Mouse (Mus musculus): Measurements from ENCODE around the gene Psmd4. TPM values are rescaled to one million over a fixed set of nuclear protein-coding genes. Genes with fewer than 3 reads are reported as not detected.

Gene Psmd4
- total and polyA plus RNA-seq, 3 experiments = 258 to 332 (median 284) TPM

DNA sequence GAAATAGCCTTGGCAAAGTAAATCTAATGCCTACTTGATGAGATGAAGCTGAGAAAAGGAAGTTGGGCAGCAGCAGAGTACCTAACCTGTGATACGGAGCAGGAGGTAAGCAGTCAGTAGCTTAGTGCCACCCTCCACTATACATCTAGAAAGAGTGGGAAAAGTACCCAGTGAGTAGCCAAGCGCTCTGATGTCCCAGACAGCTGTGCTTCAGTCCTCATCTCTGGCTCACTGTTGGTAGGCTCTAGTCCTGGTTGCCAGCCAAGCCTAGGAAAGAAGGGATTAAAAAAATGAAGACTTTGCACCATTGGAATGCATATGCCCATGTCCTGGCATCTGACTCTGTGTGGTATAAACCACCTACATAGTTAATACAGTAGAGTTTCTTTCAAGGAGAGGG lies 56.9 kb downstream of the Psmd4 start:
- Histone ChIP-seq H3K4me1 (ENCODE audit: control insufficient read depth in 1 of 2, insufficient read depth in 2 of 2) (peaks cover 4% of the 10 kb centered on the region in 2 experiments; a peak in 2 of 4 replicates), H3K4me3 (replicated peaks in 1 of 3; ENCODE audit: low read depth in 2 of 3, low read length in 2 of 3, poor library complexity in 1 of 3) (no peak overlapping the region), H3K9ac (ENCODE audit: insufficient read depth, low read depth) (no peak overlapping the region), H3K9me3 (replicated peaks; ENCODE audit: low read length) (no peaks in the 10 kb centered on the region), H3K4me2 (ENCODE audit: insufficient read depth, low read depth, poor library complexity, severe bottlenecking) (no peak overlapping the region), H3K79me2 (replicated peaks; ENCODE audit: control insufficient read depth, extremely low read depth, insufficient read depth, poor library complexity, severe bottlenecking) (no peaks in the 10 kb centered on the region; the same call in 1 of the 2 replicates), H3K36me3 (replicated peaks in 1 of 2; ENCODE audit: control insufficient read depth in 1 of 2, insufficient read depth in 1 of 2, low read length in 1 of 2) (peaks cover 41 to 96% of the 10 kb centered on the region in 2 experiments), H3K27me3 (replicated peaks) (no peaks in the 10 kb centered on the region), H3K27ac (ENCODE audit: insufficient read depth, low read depth) (no peak overlapping the region)
- in situ Hi-C loops (cut with MboI; ENCODE audit: low pct_ligation_motif_present, low pct_unique_long_range_greater_than_20kb, low sequenced_read_pairs) (no loop called here), dilution Hi-C loops (cut with MboI; ENCODE audit: extremely low pct_ligation_motif_present, extremely low pct_unique_long_range_greater_than_20kb, low sequenced_read_pairs) (no loop called here)
- no peak for TF ChIP-seq POLR2A (IDR thresholded peaks at IDR 0.05; ENCODE audit: low read depth, low read length)
- TF ChIP-seq GABPA (IDR thresholded peaks at IDR 0.05; ENCODE audit: insufficient replicate concordance, low read depth, low read length) = no peak
- no peak for DNase-seq (ENCODE audit: extremely low read depth)

DNA sequence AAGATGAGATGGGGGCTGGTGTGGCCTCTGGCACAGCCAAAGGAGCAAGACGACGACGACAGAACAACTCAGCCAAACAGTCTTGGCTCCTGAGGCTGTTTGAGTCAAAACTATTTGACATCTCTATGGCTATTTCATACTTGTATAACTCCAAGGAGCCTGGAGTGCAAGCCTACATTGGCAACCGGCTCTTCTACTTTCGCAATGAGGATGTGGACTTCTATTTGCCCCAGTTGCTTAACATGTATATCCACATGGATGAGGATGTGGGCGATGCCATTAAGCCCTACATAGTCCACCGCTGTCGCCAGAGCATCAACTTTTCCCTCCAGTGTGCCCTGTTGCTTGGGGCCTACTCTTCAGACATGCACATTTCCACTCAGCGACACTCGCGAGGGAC lies 58.1 kb downstream of the Psmd4 start:
- TF ChIP-seq CTCF (conservative IDR thresholded peaks at IDR 0.05 in 1 of 2, IDR thresholded peaks at IDR 0.05 in 1 of 2; ENCODE audit: low read depth in 2 of 2, low read length in 2 of 2) (no peak), RCOR1 (conservative IDR thresholded peaks at IDR 0.05; ENCODE audit: low read depth, low read length) (no peak), JUN (IDR thresholded peaks at IDR 0.05; ENCODE audit: insufficient read depth, low read depth, low read length) (no peak), NELFE (IDR thresholded peaks at IDR 0.05; ENCODE audit: low read depth, low read length) (no peak)
- DNase-seq (ENCODE audit: extremely low read depth) = no peak
- Histone ChIP-seq H3K9me3 (replicated peaks; ENCODE audit: low read length) (no peaks in the 10 kb centered on the region), H3K36me3 (replicated peaks in 1 of 2; ENCODE audit: control insufficient read depth in 1 of 2, insufficient read depth in 1 of 2, low read length in 1 of 2) (peaks cover 45 to 93% of the 10 kb centered on the region in 2 experiments), H3K4me3 (replicated peaks in 1 of 3; ENCODE audit: low read depth in 2 of 3, low read length in 2 of 3, poor library complexity in 1 of 3) (no peak overlapping the region), H3K4me1 (ENCODE audit: control insufficient read depth in 1 of 2, insufficient read depth in 2 of 2) (peaks cover 4 to 7% of the 10 kb centered on the region in 2 experiments; a peak in 2 of 4 replicates), H3K4me2 (ENCODE audit: insufficient read depth, low read depth, poor library complexity, severe bottlenecking) (no peak overlapping the region), H3K9ac (ENCODE audit: insufficient read depth, low read depth) (no peak overlapping the region), H3K27ac (ENCODE audit: insufficient read depth, low read depth) (no peak overlapping the region), H3K27me3 (replicated peaks) (no peaks in the 10 kb centered on the region), H3K79me2 (replicated peaks; ENCODE audit: control insufficient read depth, extremely low read depth, insufficient read depth, poor library complexity, severe bottlenecking) (no peaks in the 10 kb centered on the region; the same call in 1 of the 2 replicates)
- dilution Hi-C loops (cut with MboI; ENCODE audit: extremely low pct_ligation_motif_present, extremely low pct_unique_long_range_greater_than_20kb, low sequenced_read_pairs) = no loop called here
- in situ Hi-C loops (cut with MboI; ENCODE audit: low pct_ligation_motif_present, low pct_unique_long_range_greater_than_20kb, low sequenced_read_pairs) = loop anchor here (5.0 kb wide), 1 partner anchor 82 kb away; no protein-coding TSS in a partner anchor

Other genes starting within 250 kb of the Psmd4 start
- 9.5 and 10.1 TPM in 2 replicates for gene Pogz, start 205.0 kb downstream of the Psmd4 start, total RNA-seq (2012; rRNA removed)
- 6.7 and 7.7 TPM in 2 replicates for gene Pogz, start 205.0 kb downstream of the Psmd4 start, total RNA-seq (2014; rRNA removed)
- 23.4 and 23.6 TPM in 2 replicates for gene Pogz, start 205.0 kb downstream of the Psmd4 start, polyA plus RNA-seq (2012; ENCODE audit: insufficient read length, low read depth)
- gene Psmb4, start 155.7 kb downstream of the Psmd4 start, total RNA-seq (2012; rRNA removed) = 554 and 695 TPM in 2 replicates
- 798 and 801 TPM in 2 replicates for gene Psmb4, start 155.7 kb downstream of the Psmd4 start, total RNA-seq (2014; rRNA removed)
- 435 and 481 TPM in 2 replicates for gene Psmb4, start 155.7 kb downstream of the Psmd4 start, polyA plus RNA-seq (2012; ENCODE audit: insufficient read length, low read depth)
- 0.08 and 0.25 TPM in 2 replicates for gene Selenbp1, start 109.6 kb downstream of the Psmd4 start, total RNA-seq (2012; rRNA removed)
- gene Selenbp1, start 109.6 kb downstream of the Psmd4 start, total RNA-seq (2014; rRNA removed) = not detected in 2 replicates
- gene Selenbp1, start 109.6 kb downstream of the Psmd4 start, polyA plus RNA-seq (2012; ENCODE audit: insufficient read length, low read depth) = not detected in 2 replicates
- 11.4 and 11.8 TPM in 2 replicates for gene Rfx5, start 88.5 kb downstream of the Psmd4 start, total RNA-seq (2012; rRNA removed)
- 14.0 and 15.4 TPM in 2 replicates for gene Rfx5, start 88.5 kb downstream of the Psmd4 start, total RNA-seq (2014; rRNA removed)
- 19.9 and 22.0 TPM in 2 replicates for gene Rfx5, start 88.5 kb downstream of the Psmd4 start, polyA plus RNA-seq (2012; ENCODE audit: insufficient read length, low read depth)
- 39.2 and 44.7 TPM in 2 replicates for gene Pi4kb, start 67.9 kb downstream of the Psmd4 start, total RNA-seq (2012; rRNA removed)
- gene Pi4kb, start 67.9 kb downstream of the Psmd4 start, total RNA-seq (2014; rRNA removed) = 21.2 and 24.0 TPM in 2 replicates
- 30.7 and 31.3 TPM in 2 replicates for gene Pi4kb, start 67.9 kb downstream of the Psmd4 start, polyA plus RNA-seq (2012; ENCODE audit: insufficient read length, low read depth)
- 10.8 and 11.1 TPM in 2 replicates for gene Zfp687, start 27.2 kb downstream of the Psmd4 start, total RNA-seq (2012; rRNA removed)
- gene Zfp687, start 27.2 kb downstream of the Psmd4 start, total RNA-seq (2014; rRNA removed) = 3.3 and 4.2 TPM in 2 replicates
- 12.6 and 13.5 TPM in 2 replicates for gene Zfp687, start 27.2 kb downstream of the Psmd4 start, polyA plus RNA-seq (2012; ENCODE audit: insufficient read length, low read depth)
- gene Pip5k1a, start 64.3 kb upstream of the Psmd4 start, total RNA-seq (2012; rRNA removed) = 21.5 and 22.7 TPM in 2 replicates
- 34.1 and 38.0 TPM in 2 replicates for gene Pip5k1a, start 64.3 kb upstream of the Psmd4 start, total RNA-seq (2014; rRNA removed)
- 35.8 and 40.3 TPM in 2 replicates for gene Pip5k1a, start 64.3 kb upstream of the Psmd4 start, polyA plus RNA-seq (2012; ENCODE audit: insufficient read length, low read depth)
- 33.7 and 34.1 TPM in 2 replicates for gene Vps72, start 68.4 kb upstream of the Psmd4 start, total RNA-seq (2012; rRNA removed)
- gene Vps72, start 68.4 kb upstream of the Psmd4 start, total RNA-seq (2014; rRNA removed) = 33.3 and 33.5 TPM in 2 replicates
- 54.4 and 75.4 TPM in 2 replicates for gene Vps72, start 68.4 kb upstream of the Psmd4 start, polyA plus RNA-seq (2012; ENCODE audit: insufficient read length, low read depth)
- gene Tmod4, start 81.9 kb upstream of the Psmd4 start, total RNA-seq (2012; rRNA removed) = 0.21 and 0.47 TPM in 2 replicates
- not detected in 2 replicates for gene Tmod4, start 81.9 kb upstream of the Psmd4 start, total RNA-seq (2014; rRNA removed)
- 0.81 TPM in 1 of 2 replicates, not detected in the other for gene Tmod4, start 81.9 kb upstream of the Psmd4 start, polyA plus RNA-seq (2012; ENCODE audit: insufficient read length, low read depth)
- gene Scnm1, start 91.4 kb upstream of the Psmd4 start, total RNA-seq (2012; rRNA removed) = 50.5 and 51.0 TPM in 2 replicates
- gene Scnm1, start 91.4 kb upstream of the Psmd4 start, total RNA-seq (2014; rRNA removed) = 53.1 and 64.5 TPM in 2 replicates
- 59.2 and 83.9 TPM in 2 replicates for gene Scnm1, start 91.4 kb upstream of the Psmd4 start, polyA plus RNA-seq (2012; ENCODE audit: insufficient read length, low read depth)
- 12.0 and 13.6 TPM in 2 replicates for gene Lysmd1, start 91.5 kb upstream of the Psmd4 start, total RNA-seq (2012; rRNA removed)
- gene Lysmd1, start 91.5 kb upstream of the Psmd4 start, total RNA-seq (2014; rRNA removed) = 9.6 and 11.6 TPM in 2 replicates
- 7.8 and 8.1 TPM in 2 replicates for gene Lysmd1, start 91.5 kb upstream of the Psmd4 start, polyA plus RNA-seq (2012; ENCODE audit: insufficient read length, low read depth)
- gene Tnfaip8l2, start 99.7 kb upstream of the Psmd4 start, total RNA-seq (2012; rRNA removed) = 19.1 and 28.2 TPM in 2 replicates
- gene Tnfaip8l2, start 99.7 kb upstream of the Psmd4 start, total RNA-seq (2014; rRNA removed) = 24.8 and 26.2 TPM in 2 replicates
- gene Tnfaip8l2, start 99.7 kb upstream of the Psmd4 start, polyA plus RNA-seq (2012; ENCODE audit: insufficient read length, low read depth) = 18.2 and 22.5 TPM in 2 replicates
- 0.30 and 0.42 TPM in 2 replicates for gene Sema6c, start 117.8 kb upstream of the Psmd4 start, total RNA-seq (2012; rRNA removed)
- not detected in 2 replicates for gene Sema6c, start 117.8 kb upstream of the Psmd4 start, total RNA-seq (2014; rRNA removed)
- gene Sema6c, start 117.8 kb upstream of the Psmd4 start, polyA plus RNA-seq (2012; ENCODE audit: insufficient read length, low read depth) = 0.27 and 0.53 TPM in 2 replicates
- 14.7 and 18.2 TPM in 2 replicates for gene Gabpb2, start 175.3 kb upstream of the Psmd4 start, total RNA-seq (2012; rRNA removed)
- 15.4 and 16.6 TPM in 2 replicates for gene Gabpb2, start 175.3 kb upstream of the Psmd4 start, total RNA-seq (2014; rRNA removed)
- gene Gabpb2, start 175.3 kb upstream of the Psmd4 start, polyA plus RNA-seq (2012; ENCODE audit: insufficient read length, low read depth) = 20.6 and 21.1 TPM in 2 replicates
- gene Cdc42se1, start 186.1 kb upstream of the Psmd4 start, total RNA-seq (2012; rRNA removed) = 55.3 and 82.3 TPM in 2 replicates
- 66.3 and 71.1 TPM in 2 replicates for gene Cdc42se1, start 186.1 kb upstream of the Psmd4 start, total RNA-seq (2014; rRNA removed)
- gene Cdc42se1, start 186.1 kb upstream of the Psmd4 start, polyA plus RNA-seq (2012; ENCODE audit: insufficient read length, low read depth) = 123 and 128 TPM in 2 replicates
- gene Mllt11, start 189.6 kb upstream of the Psmd4 start, total RNA-seq (2012; rRNA removed) = 10.0 and 11.5 TPM in 2 replicates
- 9.5 and 10.0 TPM in 2 replicates for gene Mllt11, start 189.6 kb upstream of the Psmd4 start, total RNA-seq (2014; rRNA removed)
- gene Mllt11, start 189.6 kb upstream of the Psmd4 start, polyA plus RNA-seq (2012; ENCODE audit: insufficient read length, low read depth) = 23.9 and 24.2 TPM in 2 replicates
- gene Gm128, start 199.0 kb upstream of the Psmd4 start, total RNA-seq (2012; rRNA removed) = not detected in 2 replicates
- not detected in 2 replicates for gene Gm128, start 199.0 kb upstream of the Psmd4 start, total RNA-seq (2014; rRNA removed)
- not detected in 2 replicates for gene Gm128, start 199.0 kb upstream of the Psmd4 start, polyA plus RNA-seq (2012; ENCODE audit: insufficient read length, low read depth)
- 0.17 TPM in 1 of 2 replicates, not detected in the other for gene Bnipl, start 208.6 kb upstream of the Psmd4 start, total RNA-seq (2012; rRNA removed)
- not detected in 2 replicates for gene Bnipl, start 208.6 kb upstream of the Psmd4 start, total RNA-seq (2014; rRNA removed)
- 0.30 and 0.33 TPM in 2 replicates for gene Bnipl, start 208.6 kb upstream of the Psmd4 start, polyA plus RNA-seq (2012; ENCODE audit: insufficient read length, low read depth)
- 4.9 and 5.4 TPM in 2 replicates for gene Mindy1, start 238.7 kb upstream of the Psmd4 start, total RNA-seq (2012; rRNA removed)
- 5.0 and 6.0 TPM in 2 replicates for gene Mindy1, start 238.7 kb upstream of the Psmd4 start, total RNA-seq (2014; rRNA removed)
- gene Mindy1, start 238.7 kb upstream of the Psmd4 start, polyA plus RNA-seq (2012; ENCODE audit: insufficient read length, low read depth) = 8.7 and 14.4 TPM in 2 replicates
- 7.1 and 8.4 TPM in 2 replicates for gene Prune1, start 239.5 kb upstream of the Psmd4 start, total RNA-seq (2012; rRNA removed)
- gene Prune1, start 239.5 kb upstream of the Psmd4 start, total RNA-seq (2014; rRNA removed) = 7.1 and 8.5 TPM in 2 replicates
- gene Prune1, start 239.5 kb upstream of the Psmd4 start, polyA plus RNA-seq (2012; ENCODE audit: insufficient read length, low read depth) = 8.8 and 9.1 TPM in 2 replicates